Mouse (Mus musculus): Measurements from ENCODE around the gene Selenok. TPM values are rescaled to one million over a fixed set of nuclear protein-coding genes. Genes with fewer than 3 reads are reported as not detected.
A peak's percentile ranks its signal among the peaks of the same experiment; 100 is the strongest.

Selenok gene
- total RNA-seq, 2 experiments from 2014 or later, result 136 to 149 TPM

GRCm38 (mm10) chr14:29988337-29988736, 20.2 kb downstream of the Selenok start:
- DNase-seq (ENCODE audit: low spot score in 2 of 2), result no peak

- DNase-seq (ENCODE audit: low spot score in 2 of 2), result no peak
These were observed 26.9 kb downstream of the Selenok start for GRCm38 (mm10) chr14:29994976-29995375.

GRCm38 (mm10) chr14:29996000-29996751, 28.1 kb downstream of the Selenok start:
- DNase-seq (ENCODE audit: low spot score in 2 of 2), result no peak

- no peak for DNase-seq (ENCODE audit: low spot score in 2 of 2)
These were observed 29.2 kb downstream of the Selenok start for GRCm38 (mm10) chr14:29997345-29997744.

- no peak for DNase-seq (ENCODE audit: low spot score in 2 of 2)
These were observed 30.8 kb downstream of the Selenok start for GRCm38 (mm10) chr14:29998747-29999474.

GRCm38 (mm10) chr14:29999475-29999811, 31.3 kb downstream of the Selenok start:
- DNase-seq (ENCODE audit: low spot score in 2 of 2), result no peak

- DNase-seq (ENCODE audit: low spot score in 2 of 2), result no peak
These were observed 40.8 kb downstream of the Selenok start, which contains the start of the genes Il17rb and Chdh for GRCm38 (mm10) chr14:30008733-30009575. Il17rb (minus strand) TSS chr14:30008896. Chdh (plus strand) TSS chr14:30009023.

- peak; percentile 46 to 67 for DNase-seq (ENCODE audit: low spot score in 2 of 2)
These were observed 41.9 kb downstream of the Selenok start for GRCm38 (mm10) chr14:30009864-30010560.

GRCm38 (mm10) chr14:30011886-30012560, 43.9 kb downstream of the Selenok start:
- peak in 1 of 2 experiments; percentile 55 for DNase-seq (ENCODE audit: low spot score in 2 of 2)

- DNase-seq (ENCODE audit: low spot score in 2 of 2), result no peak
These were observed 46.4 kb downstream of the Selenok start for GRCm38 (mm10) chr14:30014487-30014886.

- DNase-seq (ENCODE audit: low spot score in 2 of 2), result no peak
These were observed 46.9 kb downstream of the Selenok start for GRCm38 (mm10) chr14:30015008-30015407.

- DNase-seq (ENCODE audit: low spot score in 2 of 2), result no peak
These were observed 48.6 kb downstream of the Selenok start for GRCm38 (mm10) chr14:30016666-30017065.

- DNase-seq (ENCODE audit: low spot score in 2 of 2), result no peak
These were observed 49.8 kb downstream of the Selenok start for GRCm38 (mm10) chr14:30017794-30018462.

- DNase-seq (ENCODE audit: low spot score in 2 of 2), result no peak
These were observed 50.3 kb downstream of the Selenok start for GRCm38 (mm10) chr14:30018463-30018801.

GRCm38 (mm10) chr14:30018846-30019245, 50.7 kb downstream of the Selenok start:
- no peak for DNase-seq (ENCODE audit: low spot score in 2 of 2)

GRCm38 (mm10) chr14:30019375-30019774, 51.3 kb downstream of the Selenok start:
- no peak for DNase-seq (ENCODE audit: low spot score in 2 of 2)

- no peak for DNase-seq (ENCODE audit: low spot score in 2 of 2)
These were observed 51.9 kb downstream of the Selenok start for GRCm38 (mm10) chr14:30019792-30020575.

GRCm38 (mm10) chr14:30022471-30022870, 54.4 kb downstream of the Selenok start:
- no peak for DNase-seq (ENCODE audit: low spot score in 2 of 2)

- no peak for DNase-seq (ENCODE audit: low spot score in 2 of 2)
These were observed 56.3 kb downstream of the Selenok start for GRCm38 (mm10) chr14:30024387-30024786.

Measured in layer of hippocampus, postnatal 14 days (tissue).